Mouse (Mus musculus) spleen, postnatal 10 days (tissue): ENCODE measurements around the gene Wbp1l.

Source experiments
- DNase-seq, 2 experiments: peaks; one replicate each; pipeline ENCODE4 v3.0.0; 2021 to 2022; ENCODE audit warnings: low spot score in 2 of 2

Gene Wbp1l

DNA sequence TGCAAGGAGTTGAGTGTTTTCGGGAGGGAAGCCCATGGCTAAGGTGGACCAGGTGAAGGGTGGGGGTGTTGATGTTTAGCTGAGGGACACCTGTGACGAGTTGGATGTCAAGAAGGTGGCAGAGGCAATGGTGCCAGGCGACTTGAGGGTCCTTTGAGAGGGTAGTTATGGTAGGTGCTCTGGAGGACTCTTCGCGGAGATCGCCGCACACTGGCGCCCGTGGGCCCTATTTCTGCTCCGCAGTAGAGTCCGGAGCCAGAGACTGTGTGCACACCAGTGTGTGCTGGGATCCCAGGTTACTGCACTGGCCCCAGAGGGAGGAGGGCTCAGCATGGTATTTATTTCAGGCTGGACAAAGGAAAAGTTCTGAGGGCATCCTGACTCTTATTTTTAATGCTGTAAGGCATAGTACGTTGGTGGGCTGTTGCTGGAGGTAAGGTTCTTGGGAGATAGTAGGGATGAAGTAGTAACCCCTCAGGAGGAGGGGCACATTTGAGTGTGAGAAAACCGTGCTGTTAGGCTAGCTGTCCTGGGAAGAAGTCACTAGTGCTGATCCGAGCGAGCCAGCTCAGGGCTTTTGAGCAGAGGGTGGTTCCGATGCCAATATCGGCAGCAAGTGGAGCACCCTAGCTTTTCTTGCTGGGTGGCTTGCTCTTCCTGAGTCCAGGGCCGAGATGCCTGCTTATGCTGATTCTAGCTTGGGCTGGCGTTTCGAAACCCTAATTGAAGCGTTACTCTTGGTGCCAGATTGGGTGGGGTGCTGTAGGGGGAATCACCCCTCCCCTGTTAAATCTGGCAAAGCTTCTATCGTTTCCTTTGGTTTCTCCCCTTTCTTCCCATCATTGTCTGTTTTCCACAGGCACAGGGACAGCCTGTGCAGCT, 732 bp downstream of the Wbp1l start:
- DNase-seq: peak; percentile 28 to 37

DNA sequence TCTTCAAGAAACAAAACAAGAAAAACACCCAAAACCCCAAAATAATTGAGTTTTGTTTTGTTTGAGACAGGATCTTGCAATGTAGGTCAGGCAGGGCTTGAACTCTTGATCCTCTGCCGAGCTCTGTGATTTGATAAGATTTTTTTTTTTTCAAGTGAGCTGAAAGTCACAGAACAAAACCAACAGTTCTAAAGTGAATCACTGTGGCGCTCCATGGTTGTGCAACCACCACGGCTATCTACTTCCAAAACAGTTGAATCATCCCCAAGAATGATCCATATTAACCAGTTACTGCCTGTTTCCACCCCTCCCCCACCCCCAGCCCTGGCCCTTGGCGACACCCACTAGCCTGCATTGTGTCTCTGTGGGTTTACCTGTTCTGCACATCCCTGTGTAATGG, 1.5 kb downstream of the Wbp1l start:
- DNase-seq: no peak

DNA sequence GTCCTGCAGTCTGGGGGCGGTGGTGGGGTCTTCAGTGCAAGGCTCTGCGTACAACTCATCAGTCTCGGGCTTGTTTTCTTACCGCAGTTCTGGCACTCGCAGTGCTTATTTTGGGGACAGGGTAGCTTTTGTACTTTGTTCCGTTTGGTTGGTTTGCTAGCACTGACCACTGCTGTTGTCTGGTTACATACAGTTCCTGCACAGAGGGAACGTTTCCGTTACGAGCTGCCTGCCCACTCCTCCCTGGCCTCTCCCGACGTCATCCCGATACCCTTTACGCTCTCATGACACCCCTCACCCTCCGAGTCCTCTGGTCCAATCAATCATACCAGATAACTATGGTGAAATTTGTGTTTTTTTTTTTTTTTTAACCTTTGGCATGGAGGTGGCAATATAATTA, 2.6 kb downstream of the Wbp1l start:
- DNase-seq: no peak

DNA sequence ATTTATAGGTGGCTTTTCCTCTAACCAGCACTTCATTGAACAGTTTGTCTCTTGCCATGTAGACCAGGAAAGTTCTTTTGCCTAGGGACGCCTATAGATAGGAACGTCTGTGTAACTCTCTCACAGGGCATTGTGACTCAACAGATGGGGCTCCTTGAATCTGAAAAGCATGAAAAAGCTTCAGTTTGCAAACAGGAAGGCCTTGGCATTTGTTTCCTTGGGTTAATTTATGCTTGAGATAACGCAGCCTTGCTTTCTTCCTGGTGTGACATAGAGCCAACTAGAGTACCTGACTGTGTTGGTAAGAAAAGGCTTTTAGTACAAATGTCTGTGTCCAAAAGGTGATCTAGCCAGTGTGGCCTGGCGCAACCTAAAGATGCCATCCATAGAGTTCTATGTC, 3.5 kb downstream of the Wbp1l start:
- no peak for DNase-seq

DNA sequence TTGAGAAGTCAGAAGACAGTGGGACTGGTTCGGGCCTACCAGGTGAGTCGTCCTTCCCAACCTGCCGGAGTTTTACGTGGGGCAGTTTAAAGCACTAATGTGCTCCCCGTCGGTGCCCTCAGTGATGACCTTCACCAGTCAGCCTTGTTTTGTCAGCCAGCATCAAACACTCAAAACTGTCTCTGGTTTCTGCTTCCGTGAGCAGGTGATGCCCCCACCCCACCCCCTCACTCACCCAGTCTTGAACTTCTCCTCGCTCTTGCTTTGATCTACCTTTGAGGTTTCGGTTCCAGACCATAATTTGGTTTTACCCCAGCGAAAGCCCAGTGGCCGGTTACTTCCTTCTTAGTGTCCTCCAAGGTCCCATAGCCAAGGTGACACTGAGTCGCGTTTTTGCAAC, 7.8 kb downstream of the Wbp1l start:
- DNase-seq: no peak

DNA sequence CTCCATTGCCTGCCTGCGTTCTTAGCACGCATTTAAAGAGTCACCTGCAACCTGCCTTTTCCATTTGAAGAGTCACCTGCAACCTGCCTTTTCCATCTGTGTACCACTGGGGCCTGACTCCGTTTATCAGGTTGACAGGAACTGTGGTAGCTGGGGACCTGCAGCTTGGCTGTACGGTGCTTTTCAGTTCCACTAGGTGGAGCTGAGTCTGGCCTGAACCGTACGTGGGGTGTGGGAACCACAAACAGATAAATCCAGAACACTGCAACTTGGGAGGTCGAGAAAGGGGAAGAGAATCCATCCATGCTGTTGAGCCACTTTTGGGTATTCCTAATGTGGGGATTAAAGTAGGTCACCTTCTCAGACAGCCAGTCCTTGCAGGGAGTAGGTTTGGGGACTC, 8.5 kb downstream of the Wbp1l start:
- no peak for DNase-seq

DNA sequence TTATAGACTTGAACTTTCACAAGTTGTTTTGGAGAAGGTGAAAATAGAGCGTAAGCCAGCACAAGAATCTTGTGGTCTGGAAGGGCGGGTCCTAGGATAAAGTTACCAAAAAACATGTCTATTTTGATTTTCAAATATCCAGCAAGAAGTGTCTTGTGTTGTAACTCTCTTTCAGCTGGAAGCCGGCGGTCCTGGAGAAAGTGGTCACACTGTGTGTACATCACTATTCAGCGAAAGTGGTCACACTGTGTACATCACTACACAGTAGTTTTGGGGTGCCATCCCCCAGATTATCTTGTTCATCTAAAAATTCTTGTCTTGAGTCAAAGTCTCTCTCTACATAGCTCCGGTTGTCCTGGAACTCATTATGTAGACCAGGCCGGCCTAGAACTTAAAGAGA, 9.3 kb downstream of the Wbp1l start:
- no peak for DNase-seq

DNA sequence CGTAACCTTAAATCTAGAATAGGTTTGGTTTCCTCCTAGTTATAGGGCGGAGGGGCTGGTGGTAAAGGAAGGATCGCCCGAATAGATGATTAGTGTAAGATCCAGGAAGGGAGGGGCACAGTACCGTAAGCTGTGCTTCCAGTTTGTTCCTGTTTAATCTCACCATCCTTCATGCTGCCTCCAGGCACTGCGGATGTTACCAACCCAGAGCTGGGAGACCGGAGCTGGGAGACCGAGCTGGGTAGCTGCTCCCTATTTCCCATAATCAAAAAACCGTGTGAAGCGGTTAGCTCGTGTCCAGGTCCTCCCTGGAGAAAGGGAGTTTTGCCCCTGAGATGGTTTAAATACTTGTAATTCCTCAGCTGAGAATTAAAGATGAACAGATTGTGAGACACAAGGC, 17.5 kb downstream of the Wbp1l start:
- no peak for DNase-seq

DNA sequence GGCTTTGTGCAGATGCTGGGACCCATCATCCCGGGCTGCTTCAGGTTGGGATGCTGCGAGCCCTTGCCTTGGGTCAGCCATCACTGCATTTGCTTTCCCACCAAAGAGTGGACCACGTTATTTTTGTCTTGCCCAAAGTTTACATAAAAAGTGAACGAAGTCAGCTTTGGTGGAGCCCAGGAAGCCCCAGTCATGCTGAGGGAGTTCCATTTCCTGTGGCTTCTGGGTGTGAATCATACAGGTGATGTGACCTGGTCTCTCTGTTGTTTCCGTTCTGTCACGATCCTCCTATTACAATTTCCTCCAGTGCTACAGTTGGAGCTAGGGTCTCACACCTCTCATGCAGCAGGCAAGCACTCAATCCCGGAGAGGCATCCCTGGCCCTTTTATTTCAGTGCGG, 18.5 kb downstream of the Wbp1l start:
- no peak for DNase-seq

DNA sequence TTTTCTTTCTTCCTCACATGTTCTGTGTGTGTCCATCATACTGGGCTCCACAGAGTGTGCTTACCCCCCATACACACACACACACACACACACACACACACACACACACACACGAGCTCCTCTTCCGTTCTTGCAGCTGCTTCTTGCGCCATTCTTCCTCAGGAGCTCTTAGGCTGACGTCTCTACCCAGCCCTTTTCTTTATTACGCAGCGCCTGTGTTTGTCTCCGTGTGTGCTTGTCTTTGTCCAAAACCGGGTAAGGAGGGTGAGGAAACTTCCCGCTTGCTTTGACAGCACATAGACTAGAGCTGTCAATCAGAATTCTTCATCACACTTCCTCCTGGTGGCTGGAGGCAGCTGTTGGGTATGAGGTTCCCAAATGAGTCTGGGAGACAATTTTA, 19.4 kb downstream of the Wbp1l start:
- DNase-seq: no peak

DNA sequence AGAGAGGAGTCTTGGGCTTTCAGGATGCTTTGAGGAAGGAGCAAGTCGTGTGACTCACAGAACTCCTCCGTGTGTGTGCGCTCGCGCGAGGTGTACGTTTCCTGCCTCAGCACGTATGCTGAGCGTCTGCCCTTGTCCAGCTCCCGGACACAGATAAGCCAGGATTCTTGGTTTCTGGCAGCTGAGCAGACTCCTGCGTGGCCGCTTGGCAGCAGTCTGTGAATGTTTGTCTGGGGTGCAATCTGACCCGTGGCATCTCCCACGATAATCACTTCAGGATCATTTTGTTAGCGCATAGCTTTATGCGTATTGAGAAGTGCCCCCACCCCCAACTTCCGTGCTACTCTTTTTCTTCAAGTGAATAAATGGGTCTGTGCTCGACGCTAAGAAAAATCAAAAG, 20.1 kb downstream of the Wbp1l start:
- no peak for DNase-seq

DNA sequence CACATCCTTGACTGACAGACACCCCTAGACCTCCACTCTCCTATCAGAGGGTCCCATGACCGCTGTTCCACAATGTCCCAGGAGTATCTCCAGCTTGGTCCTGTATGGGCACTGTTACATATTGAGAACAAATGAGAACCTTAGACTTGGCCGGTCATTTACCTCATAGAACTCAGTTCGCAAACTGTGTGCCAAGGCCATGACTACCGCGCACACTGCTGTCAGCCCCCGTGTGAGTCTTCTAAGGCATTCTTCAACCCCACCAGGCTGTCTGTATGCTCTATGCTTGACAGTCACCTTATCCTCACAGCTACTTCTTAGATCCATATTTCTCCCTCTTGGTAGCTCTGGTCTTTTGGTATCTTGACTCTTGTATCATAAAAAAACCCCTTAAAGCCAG, 20.6 kb downstream of the Wbp1l start:
- no peak for DNase-seq

DNA sequence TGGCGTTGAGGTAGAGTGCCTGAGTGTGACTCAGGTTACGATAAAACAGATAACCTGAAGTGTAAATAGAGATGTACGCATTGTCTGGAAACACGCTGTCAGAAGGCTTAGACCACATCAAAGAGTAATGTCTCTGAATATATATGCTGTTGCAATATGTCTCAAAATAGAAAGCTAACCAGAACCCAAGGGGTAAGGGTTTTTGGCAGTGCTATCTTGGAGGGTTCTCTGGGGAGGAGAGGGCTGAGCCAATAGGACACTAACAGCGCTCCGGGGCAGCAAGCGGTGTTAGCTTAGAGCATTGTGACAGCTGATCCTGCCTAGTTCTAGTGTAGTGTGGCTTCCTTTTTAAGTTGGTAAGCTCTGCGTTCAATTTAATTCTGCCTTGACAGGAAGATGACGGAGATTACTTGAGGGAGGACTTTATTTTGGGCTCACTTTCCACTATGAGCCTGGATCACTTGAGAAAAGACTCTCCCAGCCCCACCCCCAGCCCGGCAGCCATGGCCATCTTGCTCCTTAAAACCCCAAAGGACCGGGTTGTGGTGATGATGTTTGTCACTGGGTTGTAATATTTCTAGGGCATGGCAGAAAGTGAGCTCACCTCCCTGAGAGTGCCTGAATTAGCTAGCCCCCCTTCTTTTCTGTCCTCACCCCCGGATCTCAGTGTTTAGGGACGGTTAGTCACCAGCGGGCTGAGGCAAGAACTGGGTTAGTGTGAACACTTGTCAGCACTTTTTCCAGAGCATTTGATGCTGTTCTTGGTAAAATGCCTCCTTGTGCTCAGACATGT, 21.3 kb downstream of the Wbp1l start:
- no peak for DNase-seq

DNA sequence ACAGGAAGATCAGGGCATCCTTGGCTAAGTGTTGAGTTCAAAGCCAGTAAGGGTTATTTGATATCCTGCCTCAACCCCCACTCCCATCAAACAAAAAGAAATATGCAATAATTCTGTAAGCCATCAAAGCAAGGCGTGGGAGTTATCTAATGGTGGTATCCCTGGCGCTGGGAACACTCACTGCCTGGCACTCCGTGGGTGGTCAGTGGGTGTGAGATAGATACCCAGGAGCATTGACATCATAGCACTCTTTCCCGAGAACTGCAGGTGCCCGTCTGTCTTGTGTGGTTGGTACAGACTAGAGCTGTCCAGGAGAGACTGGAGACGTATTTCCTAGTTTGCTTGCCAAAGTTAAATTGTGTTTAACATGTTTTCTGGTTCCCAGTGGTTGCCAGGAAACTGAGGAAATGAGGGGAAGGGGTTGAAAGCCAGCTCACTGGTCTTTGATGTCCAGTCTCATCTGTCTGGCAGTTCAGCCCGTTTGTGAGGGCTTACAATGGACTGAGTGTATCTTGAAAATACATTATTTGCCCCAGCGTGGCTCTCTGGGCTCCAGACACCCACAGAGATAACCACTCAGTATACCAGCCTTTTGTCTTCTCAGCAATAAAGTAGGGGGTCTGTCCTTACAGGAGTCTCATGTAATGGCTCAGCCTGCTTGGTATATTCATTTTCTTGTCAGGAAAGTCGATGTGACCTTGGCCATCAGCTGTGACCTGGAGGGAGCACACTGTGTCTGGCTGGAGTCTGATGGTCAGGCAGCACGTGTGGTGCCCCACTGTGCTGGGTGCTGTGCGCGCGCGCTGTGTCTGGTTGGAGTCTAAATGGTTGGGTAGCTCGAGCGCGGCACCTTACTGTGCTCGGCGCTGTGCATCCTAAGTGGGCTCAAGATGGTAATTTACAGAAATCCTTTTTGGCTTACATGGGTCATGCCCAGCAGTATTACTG, 22.6 kb downstream of the Wbp1l start:
- no peak for DNase-seq

DNA sequence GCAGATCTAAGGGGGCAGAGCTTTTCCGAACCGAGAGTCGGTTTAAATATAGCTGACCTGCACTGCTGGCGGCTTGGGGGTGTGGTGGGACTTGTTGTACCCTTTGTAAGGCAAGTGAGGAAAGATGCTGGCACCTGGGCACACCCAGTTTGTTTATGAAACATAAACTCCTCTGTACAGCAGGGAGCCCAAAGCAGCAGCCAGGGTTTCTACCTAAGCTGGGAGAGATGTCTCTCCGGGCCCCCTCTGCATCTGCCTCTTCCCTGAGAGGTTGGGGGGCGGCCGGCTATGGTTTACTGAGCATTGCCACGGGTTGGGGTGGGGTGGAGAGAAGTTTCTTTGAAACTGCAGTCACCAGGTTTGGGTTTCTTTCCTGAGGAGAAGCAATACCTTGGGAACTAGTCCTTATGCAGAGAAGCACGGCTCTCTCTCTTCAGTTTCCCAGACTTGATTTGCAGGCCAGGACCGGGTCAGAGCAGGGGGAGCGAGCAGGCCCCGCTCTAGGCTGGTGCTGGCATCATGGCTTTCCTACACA, 23.8 kb downstream of the Wbp1l start:
- DNase-seq: no peak

DNA sequence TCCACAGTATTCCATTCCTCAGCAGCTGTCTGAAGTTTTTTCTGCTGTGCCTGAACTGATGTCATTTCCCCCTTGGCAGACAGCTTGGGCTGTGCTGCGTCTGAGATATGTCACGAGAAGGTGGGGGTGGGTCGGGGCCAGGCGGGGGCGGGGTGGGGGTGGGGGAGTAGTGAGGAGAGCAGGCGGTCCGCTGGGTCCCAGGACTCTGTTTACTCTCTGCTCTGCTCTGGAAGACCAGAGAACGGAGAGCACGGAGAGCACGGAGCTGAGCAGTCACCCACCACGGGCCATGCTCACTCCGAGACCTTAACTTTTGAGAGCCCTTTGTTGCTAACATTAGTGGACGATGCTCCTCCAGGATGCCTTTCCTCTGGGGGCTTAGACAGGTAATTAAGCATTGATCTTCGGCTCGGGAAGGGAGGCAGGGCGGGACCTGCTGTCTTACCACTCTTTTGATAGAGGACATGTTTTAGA, 24.3 kb downstream of the Wbp1l start:
- DNase-seq: no peak

DNA sequence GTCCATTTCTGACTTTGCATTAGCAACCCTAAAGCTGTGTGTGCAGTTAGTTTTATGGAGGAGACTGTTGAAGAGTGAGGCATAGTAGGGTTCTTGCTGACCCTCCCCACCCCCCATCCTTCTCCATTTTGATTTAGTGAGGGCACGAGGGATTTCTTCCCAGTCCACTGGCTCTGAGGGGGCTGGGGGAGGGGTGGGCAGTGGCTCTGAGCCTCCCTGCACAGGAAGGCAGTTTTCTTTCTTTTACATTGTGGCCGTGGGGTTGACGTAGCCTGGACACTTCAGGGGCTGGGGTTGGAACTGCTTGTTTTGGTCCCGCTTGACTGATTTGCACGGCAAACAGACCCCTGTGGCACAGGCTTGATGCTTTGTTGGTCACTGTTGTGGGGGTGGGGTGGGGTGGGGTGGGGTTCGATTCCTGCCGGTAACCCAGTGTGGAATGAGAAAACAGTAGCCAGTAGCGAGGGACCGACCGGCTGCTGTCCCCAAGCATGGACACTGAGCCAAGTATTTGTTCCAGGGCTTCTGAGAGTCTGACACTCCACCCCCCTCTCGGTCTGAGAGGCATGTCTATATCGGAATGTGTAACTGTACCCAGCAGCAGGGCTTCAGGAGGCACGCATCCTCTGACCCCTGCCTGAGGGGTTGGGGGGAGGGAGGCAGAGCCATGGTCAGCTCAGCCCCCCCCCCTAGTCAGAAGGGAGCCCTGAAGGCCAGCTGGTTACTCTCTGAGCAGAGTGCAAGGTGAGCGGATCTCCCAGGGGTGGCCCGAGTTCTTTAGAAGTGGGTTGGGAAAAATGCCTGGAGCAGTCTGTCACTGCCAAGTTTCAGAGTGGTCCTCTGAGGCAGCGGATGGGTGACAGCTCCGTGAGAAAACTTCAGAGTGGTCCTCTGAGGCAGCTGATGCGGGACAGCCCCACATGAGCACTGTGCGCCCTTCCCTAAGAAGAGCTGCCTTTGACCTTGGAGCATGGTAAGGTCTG, 25.2 kb downstream of the Wbp1l start:
- DNase-seq: no peak

DNA sequence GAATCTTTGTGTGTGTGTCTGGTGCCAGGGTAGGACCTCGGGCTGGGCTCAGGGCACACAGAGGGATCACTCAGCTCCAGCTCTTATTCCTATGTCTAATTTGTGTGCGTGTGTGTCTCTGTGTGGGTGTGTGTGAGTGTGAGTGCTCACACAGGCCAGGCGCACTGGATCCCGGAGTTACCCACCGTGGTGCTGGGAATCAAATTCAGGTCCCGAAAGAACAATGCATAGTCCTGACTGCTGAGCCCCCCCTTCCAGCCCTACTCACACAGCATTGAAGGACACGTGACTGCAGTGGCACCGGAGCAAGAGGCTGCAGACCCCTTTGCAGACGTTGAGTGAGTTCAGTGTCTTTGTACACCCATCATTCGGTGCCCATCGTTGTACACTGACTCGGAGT, 26.1 kb downstream of the Wbp1l start:
- DNase-seq: no peak

DNA sequence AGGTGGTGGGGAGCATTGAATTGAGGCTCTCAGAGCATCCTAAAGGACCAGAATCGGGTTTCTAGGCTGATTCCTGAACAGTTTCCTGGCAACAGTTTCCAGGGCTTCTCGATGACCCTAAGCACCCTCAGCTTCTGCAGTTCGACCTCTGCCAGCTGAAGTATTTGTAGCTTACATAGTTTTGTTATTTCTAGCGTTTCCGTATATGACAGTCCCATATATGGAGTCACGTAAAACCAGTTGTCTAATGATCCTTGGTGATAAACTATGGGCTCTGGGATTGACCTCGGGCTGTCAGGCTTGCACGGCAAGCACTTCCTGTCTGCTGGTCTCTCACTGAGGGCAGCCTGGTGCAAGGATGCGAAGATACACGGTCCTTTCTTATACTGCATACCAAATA, 26.6 kb downstream of the Wbp1l start:
- no peak for DNase-seq

DNA sequence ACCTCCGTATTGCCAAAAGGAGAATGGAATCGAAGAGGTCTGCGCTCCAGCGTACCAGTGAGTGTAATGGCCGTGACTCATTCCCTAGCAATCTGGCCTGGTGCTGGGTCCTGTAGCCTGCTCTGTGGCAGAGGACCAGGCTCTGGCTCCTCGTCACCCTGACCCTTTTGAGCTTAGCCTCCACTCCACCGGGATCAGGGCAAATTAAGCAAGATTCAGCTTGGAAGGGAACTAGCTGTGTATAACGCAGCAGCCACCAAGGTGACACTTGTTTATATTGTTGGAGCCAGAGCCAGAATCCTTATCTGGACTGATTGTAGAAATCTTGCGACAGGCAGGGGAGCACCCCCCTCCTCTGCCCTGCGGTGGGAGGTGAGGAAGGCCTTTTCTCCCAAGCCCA, 29.5 kb downstream of the Wbp1l start:
- DNase-seq: no peak
